Mouse (Mus musculus) neutrophil, adult 83 days (primary cell): ENCODE results near the gene Vmn2r60. TPM values are rescaled to one million over a fixed set of nuclear protein-coding genes. Genes with fewer than 3 reads are reported as not detected.

Experiments
- total RNA-seq, 2 experiments: library from RNA; stranded (reverse); gene quantifications; one replicate each; pipeline ENCODE4 v1.2.4; 2023

The Vmn2r60 gene
- total RNA-seq: under 1 TPM in 1 of 2 experiments, not detected in 1; 0.02 TPM

DNA sequence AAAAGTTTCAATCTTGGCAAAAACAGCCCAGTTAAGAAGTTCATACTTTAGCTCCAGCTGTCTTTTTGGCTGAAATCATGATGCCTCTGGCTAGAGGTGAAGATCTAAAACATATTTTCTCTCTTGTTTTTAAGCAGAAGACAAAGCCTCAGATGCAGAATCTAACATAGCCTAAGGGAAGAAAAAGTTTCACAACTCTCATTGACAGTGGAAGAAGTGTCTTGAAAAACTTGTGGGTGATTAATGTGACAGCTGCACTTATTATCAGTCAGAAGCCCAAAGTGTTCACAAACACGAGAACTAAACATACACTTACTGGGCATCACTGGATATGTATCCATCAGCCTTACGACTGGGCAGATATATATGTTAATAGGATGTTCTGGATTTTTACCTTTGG, at the start of gene Vmn2r60:
Gene Vmn2r60, plus strand, starts transcription at position 301 of the 400 bp plus-strand sequence.

DNA sequence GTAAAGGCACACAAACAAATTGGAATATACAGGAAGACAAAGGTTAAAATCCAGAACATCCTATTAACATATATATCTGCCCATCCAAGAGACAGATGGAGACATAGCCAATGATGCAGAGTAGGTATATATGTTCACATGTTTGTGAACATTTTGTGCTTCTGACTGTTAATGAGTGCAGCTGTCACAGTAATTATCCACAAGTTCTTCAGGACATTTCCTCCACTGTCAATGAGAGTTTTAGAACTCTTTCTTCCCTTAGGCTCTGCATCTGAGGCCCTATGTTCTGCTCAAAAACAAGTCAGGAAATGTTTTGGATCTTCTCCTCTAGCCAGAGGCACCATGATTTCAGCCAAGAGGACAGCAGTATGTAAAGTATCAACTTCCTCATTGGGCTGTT, 48.6 kb upstream of the Vmn2r60 start, which contains the start of gene Vmn2r59:
Gene Vmn2r59, minus strand, starts transcription at position 101 of the 400 bp plus-strand sequence.

Other genes starting within 250 kb of the Vmn2r60 start
- gene Vmn2r58, start 235.1 kb upstream of the Vmn2r60 start, total RNA-seq: not detected
- gene Vmn2r59, start 48.7 kb upstream of the Vmn2r60 start, total RNA-seq: under 1 TPM in 1 of 2 experiments, not detected in 1; 0.09 TPM
- not detected for gene Vmn2r61, start 152.3 kb downstream of the Vmn2r60 start, total RNA-seq